Mouse (Mus musculus) adrenal gland, postnatal 4 days (tissue): ENCODE results near the gene Emcn. TPM values are rescaled to one million over a fixed set of nuclear protein-coding genes. Genes with fewer than 3 reads are reported as not detected.

ENCODE experiments used
- DNase-seq, 2 experiments: peaks; one replicate each; pipeline ENCODE4 v3.0.0; 2021 to 2022; ENCODE audit warnings: low spot score in 2 of 2, mixed read lengths in 2 of 2
- total RNA-seq, 2 experiments: library from RNA; stranded (reverse); gene quantifications; 2 replicates each; pipeline ENCODE4 v1.2.3; 2021

Gene Emcn
- total RNA-seq, 2 experiments from 2014 or later, result 99.1 to 103 TPM

GRCm38 (mm10) chr3:137382311-137382710, 41.4 kb downstream of the Emcn start:
- DNase-seq, result no peak

GRCm38 (mm10) chr3:137395588-137395987, 54.7 kb downstream of the Emcn start:
- DNase-seq, result no peak

GRCm38 (mm10) chr3:137415451-137416086, 74.7 kb downstream of the Emcn start:
- DNase-seq, result no peak

- DNase-seq, result no peak
These were observed 77.8 kb downstream of the Emcn start for GRCm38 (mm10) chr3:137418636-137419035.

- no peak for DNase-seq
These were observed 88.6 kb downstream of the Emcn start for GRCm38 (mm10) chr3:137429516-137429915.

GRCm38 (mm10) chr3:137464902-137465629, 124.2 kb downstream of the Emcn start:
- DNase-seq, result no peak

- no peak for DNase-seq
These were observed 125.1 kb downstream of the Emcn start for GRCm38 (mm10) chr3:137465953-137466352.

- DNase-seq, result no peak
These were observed 125.9 kb downstream of the Emcn start for GRCm38 (mm10) chr3:137466766-137467165.

GRCm38 (mm10) chr3:137467386-137467785, 126.5 kb downstream of the Emcn start:
- DNase-seq, result no peak

- no peak for DNase-seq
These were observed 131.3 kb downstream of the Emcn start for GRCm38 (mm10) chr3:137472145-137472544.

- no peak for DNase-seq
These were observed 139.0 kb downstream of the Emcn start for GRCm38 (mm10) chr3:137479761-137480339.

- no peak for DNase-seq
These were observed 140.3 kb downstream of the Emcn start for GRCm38 (mm10) chr3:137481157-137481556.
